Mouse (Mus musculus): ENCODE data around the gene Ankrd39.
A peak's percentile ranks its signal among the peaks of the same experiment; 100 is the strongest.

Gene Ankrd39

DNA sequence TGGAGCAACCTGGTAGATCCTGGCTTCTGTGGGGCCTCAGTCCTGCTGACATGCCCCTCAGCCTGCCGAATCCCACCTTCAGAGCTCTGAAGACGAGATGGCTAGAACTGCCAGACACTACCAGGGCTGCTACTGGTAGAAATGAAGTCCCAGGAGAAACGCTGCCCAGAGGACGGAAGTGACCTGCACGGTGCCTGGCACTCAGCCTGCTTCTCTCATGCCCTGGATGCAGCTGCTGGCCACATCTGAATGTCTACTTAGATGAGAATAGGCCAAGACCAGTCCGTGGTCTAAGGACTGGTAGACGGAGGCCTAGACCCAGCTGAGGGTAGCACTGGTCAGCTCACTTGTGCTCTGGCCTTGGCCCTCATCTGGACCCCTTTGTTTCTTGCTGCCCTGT lies 16.3 kb downstream of the Ankrd39 start:
- no peak for DNase-seq (ENCODE audit: low read depth, low spot score)

DNA sequence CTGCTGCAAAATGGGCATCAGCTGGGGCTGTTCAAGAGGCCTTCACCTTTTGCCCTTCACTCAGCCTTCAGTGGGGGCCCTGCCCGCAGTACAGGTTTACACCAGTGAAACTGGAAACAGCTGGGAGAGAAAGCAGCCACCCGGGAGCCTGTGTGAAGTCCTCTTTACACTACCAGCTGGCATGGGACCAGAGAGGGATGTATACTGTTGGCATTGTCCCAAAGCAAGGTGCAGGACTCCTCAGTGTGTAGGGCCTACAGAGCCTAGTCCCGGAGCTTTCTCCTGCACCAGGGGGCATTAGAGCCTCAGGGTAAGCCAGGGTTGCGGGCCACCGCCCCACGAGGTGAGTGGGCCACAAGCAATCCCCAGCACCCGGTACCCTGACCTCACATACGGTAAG lies 16.8 kb downstream of the Ankrd39 start:
- DNase-seq (ENCODE audit: low read depth, low spot score), result no peak

DNA sequence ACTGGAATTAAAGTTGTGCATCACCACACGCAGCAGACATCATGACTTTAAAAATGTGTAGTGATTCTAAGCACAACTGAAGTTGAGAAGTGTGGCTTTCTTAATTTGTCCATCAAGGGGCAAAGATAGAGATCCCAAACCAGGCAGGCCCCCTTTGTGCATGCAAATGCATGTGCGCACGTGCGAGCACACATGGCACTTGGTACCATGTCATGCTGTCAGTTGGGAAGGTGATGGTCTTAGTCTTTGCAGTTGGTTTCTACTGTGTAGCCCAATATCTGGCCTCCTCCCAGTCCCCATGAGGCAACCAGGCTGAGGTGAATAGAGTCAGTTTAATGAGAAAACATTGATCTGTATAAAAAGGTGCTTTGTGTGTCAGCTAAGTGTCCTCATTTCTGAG lies 17.4 kb downstream of the Ankrd39 start:
- no peak for DNase-seq (ENCODE audit: low read depth, low spot score)

DNA sequence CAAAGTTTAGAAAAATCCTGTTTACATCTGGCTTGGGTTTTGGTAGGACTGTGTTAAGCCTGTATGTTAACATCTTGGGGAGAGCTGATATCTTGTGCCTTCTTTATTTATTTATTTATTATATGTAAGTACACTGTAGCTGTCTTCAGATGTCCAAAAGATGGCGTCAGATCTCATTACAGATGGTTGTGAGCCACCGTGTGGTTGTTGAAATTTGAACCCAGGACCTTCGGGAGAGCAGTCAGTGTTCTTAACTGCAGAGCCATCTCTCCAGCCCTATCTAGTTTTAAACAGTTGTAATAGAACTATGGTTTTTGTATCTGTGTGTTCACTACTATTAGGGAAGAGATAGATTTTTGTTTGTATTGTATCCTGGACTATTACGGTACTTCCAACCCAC lies 18.0 kb downstream of the Ankrd39 start:
- DNase-seq (ENCODE audit: low read depth, low spot score), result no peak

DNA sequence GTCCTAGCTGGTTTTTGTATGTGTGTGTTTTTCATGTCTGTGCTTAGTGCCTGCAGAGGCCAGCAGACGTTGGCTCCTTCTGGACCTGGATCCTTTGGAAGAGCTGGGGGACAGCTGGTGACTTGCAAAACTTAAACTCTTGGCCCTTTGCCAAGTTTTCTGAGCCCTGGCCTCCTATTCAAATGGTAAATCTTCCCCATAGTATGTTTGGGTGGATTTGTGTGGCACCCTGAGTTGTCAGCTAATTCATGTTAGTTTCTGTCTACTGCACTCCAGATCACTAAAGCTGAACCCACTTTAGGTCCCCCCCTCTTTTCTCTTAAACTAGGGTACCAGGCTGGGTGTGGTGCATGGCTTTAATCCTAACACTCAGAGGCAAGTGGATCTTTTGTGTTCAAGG lies 18.9 kb downstream of the Ankrd39 start:
- peak; percentile 43 for DNase-seq (ENCODE audit: low read depth, low spot score)

DNA sequence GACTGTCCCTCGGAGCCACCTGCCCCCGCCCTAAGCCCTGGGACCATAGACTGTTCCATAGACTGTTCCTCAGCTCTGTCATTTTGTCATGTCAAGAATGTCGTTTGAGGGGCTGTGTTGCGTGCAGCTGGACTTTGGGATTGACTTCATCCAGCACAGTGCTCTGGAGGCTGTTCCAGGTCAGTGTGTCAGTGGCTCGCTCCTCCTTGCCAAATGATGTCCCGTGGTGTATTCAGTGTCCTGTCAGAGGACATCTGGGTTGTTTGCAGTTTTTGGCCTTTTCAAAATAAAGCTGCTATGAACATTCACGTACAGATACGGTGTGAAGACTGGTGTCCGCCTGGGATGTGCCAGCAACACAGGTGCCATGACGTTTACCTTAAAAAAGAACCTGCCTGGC lies 20.3 kb downstream of the Ankrd39 start:
- no peak for DNase-seq (ENCODE audit: low read depth, low spot score)

DNA sequence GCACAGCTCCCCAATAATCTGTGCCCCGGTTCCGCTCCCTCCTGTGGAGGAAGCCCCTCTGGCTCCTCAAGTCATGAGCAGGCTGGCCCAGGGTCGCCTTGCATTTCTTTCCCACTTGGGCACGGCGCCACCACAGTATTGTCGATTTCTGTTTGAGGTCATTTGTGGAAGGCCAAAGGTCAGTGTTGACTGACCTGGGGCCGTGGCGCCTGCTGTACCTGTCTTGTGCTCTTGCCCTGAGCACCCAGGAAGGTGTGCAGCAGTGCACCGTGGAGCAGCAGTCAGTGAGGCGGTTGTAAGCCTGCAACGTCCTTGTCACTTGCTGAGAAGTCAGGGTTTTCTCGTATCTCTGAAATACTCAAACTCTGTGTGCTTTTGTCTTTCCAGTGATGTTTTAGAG lies 21.5 kb downstream of the Ankrd39 start:
- DNase-seq (ENCODE audit: low read depth, low spot score), result no peak

DNA sequence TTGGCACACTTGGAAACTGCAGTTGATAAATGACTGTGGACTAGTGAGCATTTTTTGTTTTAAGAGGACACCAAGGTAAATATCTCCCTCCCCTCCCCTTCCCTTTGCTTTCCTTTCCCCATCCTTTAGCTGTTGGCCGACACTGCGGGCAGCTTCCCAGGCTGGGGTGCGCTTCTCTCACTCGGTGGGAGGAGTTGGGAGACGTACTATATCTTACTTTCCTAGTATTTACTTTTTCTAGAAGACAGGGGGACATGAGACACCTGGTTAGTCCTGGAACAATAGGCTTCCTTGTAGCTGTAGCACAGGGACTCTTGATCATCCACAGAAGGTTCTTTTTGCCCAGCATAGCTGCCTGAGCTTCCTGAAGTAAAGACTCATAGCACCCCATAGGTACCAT lies 23.2 kb downstream of the Ankrd39 start:
- DNase-seq (ENCODE audit: low read depth, low spot score), result no peak

DNA sequence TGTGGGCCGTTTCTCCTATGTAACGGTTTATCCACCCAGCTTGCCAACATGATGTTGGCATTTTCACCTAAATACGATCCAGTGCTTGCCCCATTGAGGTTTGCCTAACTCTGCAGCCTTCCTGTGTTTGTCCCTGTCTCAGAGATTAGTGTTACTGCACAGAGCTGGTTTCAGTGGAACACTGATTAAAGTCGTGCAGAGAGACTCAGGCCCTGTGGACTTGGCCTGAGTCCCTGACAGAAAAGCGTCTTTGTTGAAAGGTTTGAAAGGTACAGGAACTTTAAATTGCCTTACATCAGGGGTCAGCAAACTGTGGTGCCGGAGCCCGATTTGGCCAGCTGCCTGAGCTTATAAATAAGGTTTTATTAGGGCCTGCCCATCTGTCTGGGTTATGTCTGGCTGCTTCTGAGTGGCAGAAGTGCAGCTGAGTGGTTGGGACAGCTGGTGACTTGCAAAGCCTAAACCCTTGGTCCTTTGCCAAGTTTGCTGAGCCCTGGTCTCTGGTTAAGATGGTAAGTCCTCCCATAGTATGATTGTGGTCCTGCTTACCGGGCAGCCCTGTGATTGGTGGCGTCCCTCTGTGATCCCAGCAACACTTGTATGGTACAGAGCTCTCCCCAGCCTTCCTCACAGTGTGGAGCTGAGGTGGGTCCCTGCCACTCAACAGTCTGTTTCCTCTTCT lies 23.8 kb downstream of the Ankrd39 start:
- DNase-seq (ENCODE audit: low read depth, low spot score), result no peak

DNA sequence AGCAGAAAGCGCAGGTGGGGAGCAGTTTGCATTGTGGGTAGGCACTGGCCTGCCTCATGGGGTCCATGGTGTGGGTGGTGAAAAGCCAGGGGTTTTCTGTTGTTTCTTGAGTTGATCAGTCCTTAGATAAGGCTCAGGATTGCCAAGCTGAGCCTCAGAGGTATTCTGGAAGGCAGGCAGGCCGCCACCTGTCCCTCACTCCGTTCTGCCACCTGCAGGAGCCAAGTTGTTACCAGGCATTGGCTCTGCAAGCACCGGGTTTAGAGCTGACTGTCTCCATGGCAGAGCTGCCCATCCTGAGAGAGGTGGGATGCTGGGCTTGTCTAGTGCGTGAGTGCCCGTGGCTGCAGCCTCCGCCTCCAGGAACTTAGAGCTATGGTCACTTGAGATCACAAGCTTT lies 25.0 kb downstream of the Ankrd39 start:
- DNase-seq (ENCODE audit: low read depth, low spot score), result no peak

DNA sequence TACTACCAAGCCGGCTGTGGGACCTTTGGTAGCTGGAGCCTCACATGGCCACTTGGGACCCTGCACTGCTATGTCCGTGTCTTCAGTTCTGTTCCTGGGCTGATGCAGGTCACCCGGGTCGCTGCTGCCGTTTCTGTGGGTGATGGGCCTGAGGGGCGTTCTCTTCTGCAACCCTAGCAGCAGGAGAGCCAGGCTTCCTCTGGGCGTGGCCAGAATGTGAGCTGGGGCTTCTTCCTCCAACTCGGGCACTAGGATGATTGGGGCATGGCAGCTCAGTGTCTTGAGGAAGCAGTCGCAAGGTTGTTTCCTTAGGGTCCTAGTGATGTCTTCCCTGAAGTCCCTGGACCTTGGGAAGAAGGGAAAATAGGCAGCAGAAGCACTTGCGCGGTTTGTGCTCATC lies 27.6 kb downstream of the Ankrd39 start:
- DNase-seq (ENCODE audit: low read depth, low spot score), result no peak

DNA sequence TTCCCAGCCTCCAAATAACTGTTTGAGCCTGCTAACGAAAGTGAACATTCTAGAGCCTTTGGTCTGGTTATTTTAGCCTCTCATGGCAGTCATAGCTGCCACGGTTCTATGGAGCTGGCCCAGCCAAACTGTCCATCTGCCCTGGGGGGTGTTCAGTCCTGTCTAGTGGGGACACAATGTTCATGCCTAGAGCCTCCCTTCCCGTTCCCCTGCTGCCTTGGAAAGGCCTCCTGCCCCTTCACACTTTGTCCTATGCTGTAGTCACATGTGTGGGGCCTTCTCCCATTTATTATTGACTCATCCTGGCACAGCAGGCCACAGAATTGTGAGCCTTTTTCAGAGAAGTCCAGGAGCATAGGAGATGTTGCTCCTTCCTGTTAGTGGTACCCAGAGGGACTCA lies 29.0 kb downstream of the Ankrd39 start:
- no peak for DNase-seq (ENCODE audit: low read depth, low spot score)

DNA sequence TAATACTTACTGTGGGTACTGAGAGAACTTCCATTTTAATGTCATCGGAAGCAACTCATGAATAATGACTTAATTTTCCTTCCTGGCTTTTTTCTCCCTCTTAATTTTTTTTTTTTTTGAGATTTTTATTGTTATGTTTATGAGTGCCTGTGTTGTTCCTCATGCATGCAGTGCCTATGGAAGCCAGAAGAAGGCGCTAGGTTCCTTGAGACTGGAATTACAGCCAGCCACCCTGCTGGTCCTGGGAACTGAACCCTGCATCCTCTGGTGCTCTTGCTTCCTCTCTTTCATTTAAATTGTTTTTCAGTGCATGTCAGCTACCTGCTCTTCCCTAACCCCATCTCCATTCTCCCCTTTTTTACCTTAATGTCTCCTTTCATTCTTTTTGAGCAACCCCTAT lies 33.5 kb downstream of the Ankrd39 start:
- DNase-seq (ENCODE audit: low read depth, low spot score), result peak; percentile 60

DNA sequence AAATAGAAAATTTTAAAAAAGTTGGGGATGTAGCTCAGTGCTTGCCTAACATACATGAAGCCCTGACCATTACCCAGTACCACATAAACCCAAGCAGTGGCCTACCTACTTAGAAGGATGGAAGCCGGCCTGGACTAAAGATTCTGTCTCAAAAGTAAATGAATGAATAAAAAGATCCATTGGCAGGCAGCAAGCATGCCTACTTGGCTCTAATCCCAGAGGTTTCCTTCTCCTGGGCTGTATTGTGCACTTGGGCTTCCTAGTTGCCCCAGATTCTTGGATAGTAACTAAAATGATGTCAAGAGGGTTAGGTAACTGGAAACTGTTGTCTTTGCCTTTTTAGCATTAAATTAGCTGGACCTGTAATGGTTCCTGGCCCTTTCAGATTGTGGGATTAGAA lies 33.9 kb downstream of the Ankrd39 start:
- no peak for DNase-seq (ENCODE audit: low read depth, low spot score)

DNA sequence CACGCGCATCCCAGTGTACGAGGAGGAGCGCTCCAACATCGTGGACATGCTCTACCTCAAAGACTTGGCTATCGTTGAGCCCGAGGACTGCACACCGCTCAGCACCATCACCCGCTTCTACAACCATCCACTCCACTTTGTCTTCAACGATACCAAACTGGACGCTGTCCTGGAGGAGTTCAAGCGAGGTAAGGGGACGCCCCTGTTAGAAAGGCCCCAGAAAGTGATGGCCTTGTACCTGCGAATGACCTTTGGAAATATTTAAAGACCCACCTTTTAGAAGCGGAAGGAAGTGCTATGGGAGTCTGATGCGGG lies 34.3 kb downstream of the Ankrd39 start:
- DNase-seq (ENCODE audit: low read depth, low spot score), result no peak

DNA sequence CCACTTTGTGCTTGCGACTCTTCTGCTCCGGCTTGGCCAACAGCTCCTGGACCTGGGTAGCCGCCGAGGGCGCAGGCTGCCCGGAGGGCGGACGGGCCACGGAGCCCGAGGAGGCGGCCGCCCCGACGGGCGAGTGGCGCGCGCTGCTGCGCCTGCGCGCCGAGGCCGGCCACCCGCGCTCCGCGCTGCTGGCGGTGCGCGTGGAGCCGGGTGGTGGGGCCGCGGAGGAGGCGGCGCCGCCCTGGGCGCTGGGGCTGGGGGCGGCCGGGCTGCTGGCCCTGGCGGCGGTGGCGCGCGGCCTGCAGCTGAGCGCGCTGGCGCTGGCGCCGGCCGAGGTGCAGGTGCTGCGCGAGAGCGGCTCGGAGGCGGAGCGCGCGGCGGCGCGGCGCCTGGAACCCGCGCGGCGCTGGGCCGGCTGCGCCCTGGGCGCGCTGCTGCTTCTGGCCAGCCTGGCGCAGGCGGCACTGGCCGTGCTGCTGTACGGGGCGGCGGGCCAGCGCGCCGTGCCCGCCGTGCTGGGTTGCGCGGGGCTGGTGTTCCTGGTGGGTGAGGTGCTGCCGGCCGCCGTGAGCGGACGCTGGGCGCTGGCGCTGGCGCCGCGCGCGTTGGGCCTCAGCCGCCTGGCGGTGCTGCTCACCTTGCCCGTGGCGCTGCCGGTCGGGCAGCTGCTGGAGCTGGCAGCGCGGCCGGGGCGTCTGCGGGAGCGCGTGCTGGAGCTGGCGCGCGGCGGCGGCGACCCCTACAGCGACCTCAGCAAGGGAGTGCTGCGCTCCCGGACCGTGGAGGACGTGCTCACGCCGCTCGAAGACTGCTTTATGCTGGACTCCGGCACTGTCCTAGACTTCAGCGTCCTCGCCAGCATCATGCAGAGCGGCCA lies 34.9 kb downstream of the Ankrd39 start:
- peak; percentile 57 for DNase-seq (ENCODE audit: low read depth, low spot score)

DNA sequence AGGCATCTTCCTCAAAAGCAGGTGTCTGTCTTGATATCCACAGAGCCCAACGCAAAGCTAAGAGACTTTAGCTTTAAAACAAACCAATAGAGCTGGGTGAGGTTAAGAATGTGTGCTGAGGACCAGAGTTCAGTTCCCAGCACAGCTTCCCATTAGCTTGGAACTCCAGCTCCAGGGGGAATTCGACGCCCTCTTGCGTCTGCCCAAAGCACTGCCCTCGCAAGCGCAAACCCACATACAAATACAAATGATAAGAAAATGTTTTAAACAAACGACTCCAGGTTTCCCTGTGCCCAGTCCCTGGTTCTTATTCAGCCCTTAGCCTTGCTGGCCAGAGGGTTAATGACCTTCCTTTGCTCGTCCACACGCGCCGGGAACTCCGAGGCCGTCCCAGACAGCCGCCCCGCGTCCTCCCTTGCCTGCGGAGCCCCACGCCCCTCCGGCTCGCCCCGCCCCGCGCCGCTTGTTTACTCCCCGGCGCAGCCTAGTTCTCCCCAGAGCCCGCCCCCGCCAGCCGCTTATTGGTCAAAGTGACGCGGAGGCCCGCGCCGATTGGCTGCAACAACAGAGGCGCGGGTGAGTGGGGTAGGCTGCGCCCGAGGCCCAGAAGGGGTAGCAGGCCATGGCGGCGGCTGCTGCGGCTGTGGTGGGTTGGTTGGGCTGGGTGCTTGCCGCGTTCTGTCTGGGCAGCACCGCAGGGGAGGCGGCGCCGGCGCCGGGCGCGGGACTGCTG lies 35.8 kb downstream of the Ankrd39 start, which contains the start of gene Cnnm3:
Cnnm3 (plus strand) TSS at position 579 of the 733 bp plus-strand sequence.
- peak; percentile 97 for DNase-seq (ENCODE audit: low read depth, low spot score)

DNA sequence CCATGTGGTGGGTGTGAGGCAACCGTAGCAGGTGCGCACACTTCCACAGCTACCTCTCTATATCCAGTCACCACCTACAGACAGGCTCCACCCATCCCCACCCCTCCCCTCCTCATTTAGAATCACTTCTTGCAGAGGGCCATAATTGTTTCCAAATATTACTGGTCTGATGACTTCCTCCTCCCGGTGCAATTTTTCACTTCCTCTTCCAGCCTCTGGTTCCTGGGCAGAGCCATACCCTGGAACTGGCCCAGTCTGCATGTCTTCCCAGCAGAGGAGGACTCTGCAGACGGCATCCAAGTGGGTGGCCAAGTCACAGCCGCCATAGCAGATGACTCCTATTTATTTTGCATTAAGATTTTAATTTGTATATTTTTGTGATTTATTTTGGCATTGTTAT lies 39.0 kb downstream of the Ankrd39 start:
- no peak for DNase-seq (ENCODE audit: low read depth, low spot score)

DNA sequence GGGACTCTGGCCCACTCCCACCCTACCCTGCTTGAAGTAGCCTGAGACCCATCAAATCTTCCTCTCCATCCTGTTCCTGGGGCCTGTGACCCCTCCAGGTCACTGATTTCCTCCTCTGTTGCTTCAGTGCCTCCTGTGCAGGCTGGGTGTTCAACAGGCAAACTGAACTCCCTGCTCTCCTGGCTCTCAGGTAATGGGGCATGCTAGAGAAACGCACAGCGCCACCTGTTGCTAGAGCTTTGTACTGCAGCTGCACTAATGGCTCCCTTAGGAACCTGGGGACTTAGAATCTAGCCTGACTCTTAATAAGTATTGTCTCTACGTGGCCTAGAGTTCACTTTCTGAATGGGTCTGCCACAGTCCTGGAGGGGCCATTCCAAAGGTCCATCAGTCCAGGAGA lies 46.0 kb downstream of the Ankrd39 start:
- peak; percentile 75 for DNase-seq (ENCODE audit: low read depth, low spot score)

DNA sequence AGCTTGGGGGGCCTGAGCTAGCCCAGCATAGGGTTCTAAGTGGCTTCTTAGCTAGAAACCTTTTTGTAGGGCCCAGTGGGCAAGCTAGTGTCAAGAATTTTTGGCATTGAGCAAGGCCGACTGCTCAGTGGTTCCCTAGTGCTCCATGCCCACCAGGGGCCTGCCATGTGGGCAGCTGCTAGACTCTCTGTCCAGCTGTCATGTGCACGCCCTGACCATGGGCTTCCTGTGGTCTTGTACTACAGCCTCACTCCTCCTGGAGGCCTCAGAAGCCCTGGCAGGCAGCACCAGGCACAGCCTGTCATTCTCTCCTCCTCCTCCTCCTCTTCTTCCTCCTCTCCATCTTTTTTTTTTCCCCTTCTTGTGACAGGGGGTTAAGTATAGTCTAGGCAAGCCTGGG lies 49.9 kb downstream of the Ankrd39 start:
- DNase-seq (ENCODE audit: low read depth, low spot score), result no peak

DNA sequence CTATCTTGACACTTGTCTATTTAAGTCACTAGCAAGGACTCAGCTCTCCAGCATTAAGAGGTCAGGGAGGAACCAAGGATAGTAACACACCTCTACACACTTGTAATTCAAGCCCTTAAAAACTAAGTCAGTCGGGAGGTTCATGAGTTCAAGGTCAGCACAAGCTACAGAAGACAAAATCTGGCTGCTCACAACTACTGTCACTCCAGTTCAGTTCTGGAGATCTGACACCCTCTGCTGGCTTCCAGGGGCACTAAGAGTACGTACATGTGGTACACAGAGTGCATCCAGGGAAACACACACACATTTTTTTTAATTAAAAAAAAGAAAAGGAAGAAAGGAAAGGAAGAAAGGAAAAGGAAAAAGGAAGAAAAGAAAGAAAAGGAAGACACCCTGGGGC lies 50.5 kb downstream of the Ankrd39 start:
- no peak for DNase-seq (ENCODE audit: low read depth, low spot score)

DNA sequence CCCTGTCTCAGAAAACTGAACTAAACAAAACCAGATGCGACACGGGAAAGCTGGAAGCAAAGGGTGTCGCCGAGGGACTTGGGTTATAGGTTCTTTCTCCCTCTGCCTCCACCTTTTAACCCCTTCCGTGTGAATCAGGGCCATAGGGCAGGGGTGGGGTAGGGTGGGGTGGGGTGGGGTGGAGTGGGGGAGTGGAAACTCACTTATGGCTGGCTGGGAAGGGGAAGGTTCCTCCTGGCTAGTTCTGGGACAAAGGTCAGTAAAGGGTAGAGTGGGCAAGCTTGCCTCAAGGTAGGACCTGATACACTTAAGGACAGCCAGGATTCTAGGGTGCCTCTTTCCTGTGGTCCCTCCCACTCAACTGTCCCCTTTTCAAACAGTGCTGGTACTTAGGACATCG lies 53.9 kb downstream of the Ankrd39 start:
- DNase-seq (ENCODE audit: low read depth, low spot score), result no peak

Data from mesoderm, embryonic 11.5 days (tissue).